Mouse (Mus musculus): ENCODE data around the gene Plcb1.
"Not testable (repeated sequence)": the region's sequence is repeated elsewhere in the genome, so short reads cannot be mapped to it uniquely, and the experiment has no call there.

Gene Plcb1

GRCm38 (mm10) chr2:134968380-134968779 lies 182.5 kb downstream of the Plcb1 start:
- DNase-seq (ENCODE audit: low spot score in 2 of 2) = no peak

GRCm38 (mm10) chr2:134972376-134972775 lies 186.5 kb downstream of the Plcb1 start:
- DNase-seq (ENCODE audit: low spot score in 2 of 2) = no peak

- DNase-seq (ENCODE audit: low spot score in 2 of 2) = no peak
Measured at GRCm38 (mm10) chr2:134974711-134975110, 188.8 kb downstream of the Plcb1 start.

- no peak for DNase-seq (ENCODE audit: low spot score in 2 of 2)
Measured at GRCm38 (mm10) chr2:134976796-134977330, 191.0 kb downstream of the Plcb1 start.

GRCm38 (mm10) chr2:134977641-134978040 lies 191.8 kb downstream of the Plcb1 start:
- DNase-seq (ENCODE audit: low spot score in 2 of 2) = no peak

- no peak for DNase-seq (ENCODE audit: low spot score in 2 of 2)
Measured at GRCm38 (mm10) chr2:134981394-134981793, 195.5 kb downstream of the Plcb1 start.

- no peak for DNase-seq (ENCODE audit: low spot score in 2 of 2)
Measured at GRCm38 (mm10) chr2:134984884-134985283, 199.0 kb downstream of the Plcb1 start.

- no peak for DNase-seq (ENCODE audit: low spot score in 2 of 2)
Measured at GRCm38 (mm10) chr2:134987978-134988377, 202.1 kb downstream of the Plcb1 start.

- no peak for DNase-seq (ENCODE audit: low spot score in 2 of 2)
Measured at GRCm38 (mm10) chr2:134989650-134990292, 203.9 kb downstream of the Plcb1 start.

GRCm38 (mm10) chr2:135007134-135007533 lies 221.3 kb downstream of the Plcb1 start:
- DNase-seq (ENCODE audit: low spot score in 2 of 2) = no peak

GRCm38 (mm10) chr2:135007885-135008284 lies 222.0 kb downstream of the Plcb1 start:
- DNase-seq (ENCODE audit: low spot score in 2 of 2) = not testable (repeated sequence)

- DNase-seq (ENCODE audit: low spot score in 2 of 2) = no peak
Measured at GRCm38 (mm10) chr2:135010371-135010770, 224.5 kb downstream of the Plcb1 start.

GRCm38 (mm10) chr2:135015501-135015900 lies 229.6 kb downstream of the Plcb1 start:
- no peak for DNase-seq (ENCODE audit: low spot score in 2 of 2)

GRCm38 (mm10) chr2:135018275-135018674 lies 232.4 kb downstream of the Plcb1 start:
- no peak for DNase-seq (ENCODE audit: low spot score in 2 of 2)

- DNase-seq (ENCODE audit: low spot score in 2 of 2) = no peak
Measured at GRCm38 (mm10) chr2:135018708-135019107, 232.8 kb downstream of the Plcb1 start.

GRCm38 (mm10) chr2:135019588-135019987 lies 233.7 kb downstream of the Plcb1 start:
- DNase-seq (ENCODE audit: low spot score in 2 of 2) = no peak

GRCm38 (mm10) chr2:135029288-135029687 lies 243.4 kb downstream of the Plcb1 start:
- no peak for DNase-seq (ENCODE audit: low spot score in 2 of 2)

- DNase-seq (ENCODE audit: low spot score in 2 of 2) = no peak
Measured at GRCm38 (mm10) chr2:135029700-135030099, 243.8 kb downstream of the Plcb1 start.

GRCm38 (mm10) chr2:135035640-135036260 lies 249.9 kb downstream of the Plcb1 start:
- DNase-seq (ENCODE audit: low spot score in 2 of 2) = no peak

GRCm38 (mm10) chr2:135048791-135049190 lies 262.9 kb downstream of the Plcb1 start:
- DNase-seq (ENCODE audit: low spot score in 2 of 2) = no peak

- DNase-seq (ENCODE audit: low spot score in 2 of 2) = no peak
Measured at GRCm38 (mm10) chr2:135049283-135049682, 263.4 kb downstream of the Plcb1 start.

GRCm38 (mm10) chr2:135051540-135052288 lies 265.8 kb downstream of the Plcb1 start:
- no peak for DNase-seq (ENCODE audit: low spot score in 2 of 2)

- no peak for DNase-seq (ENCODE audit: low spot score in 2 of 2)
Measured at GRCm38 (mm10) chr2:135053391-135053790, 267.5 kb downstream of the Plcb1 start.

Measured in spleen, postnatal 36 days (tissue).